Mouse (Mus musculus): ENCODE measurements around the gene Tacc2. TPM values are rescaled to one million over a fixed set of nuclear protein-coding genes. Genes with fewer than 3 reads are reported as not detected.
A peak's percentile ranks its signal among the peaks of the same experiment; 100 is the strongest.

Gene Tacc2
- polyA plus RNA-seq, 1 experiment from 2014 or later = 63.4 TPM

DNA sequence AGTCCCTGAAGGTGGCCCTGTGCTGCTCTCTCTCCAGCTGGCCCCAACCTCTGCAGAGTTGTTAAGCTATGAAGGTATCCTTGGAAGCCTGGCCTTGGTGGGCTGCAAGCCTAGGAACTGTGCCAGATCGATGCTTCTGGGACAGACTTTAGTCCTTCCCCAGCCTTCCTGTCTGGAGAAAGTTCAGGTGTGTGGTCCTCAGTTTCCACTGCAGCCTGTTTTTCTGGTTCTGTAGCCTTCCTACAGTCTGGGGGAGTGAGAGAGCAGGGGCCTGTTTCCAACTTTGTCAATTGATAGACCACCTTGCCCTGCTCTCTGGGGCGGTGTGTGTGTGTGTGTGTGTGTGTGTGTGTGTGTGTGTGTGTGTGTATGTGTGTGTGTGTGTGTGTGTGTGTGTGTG, 114.7 kb downstream of the Tacc2 start:
- Histone ChIP-seq H3K4me3 (ENCODE audit: low read depth, low read length) (no peak overlapping the region; the same call in 1 of the 2 replicates), H3K4me1 (ENCODE audit: control insufficient read depth, insufficient read depth, low read length) (peaks cover 31% of the 10 kb centered on the region), H3K27me3 (ENCODE audit: control insufficient read depth, insufficient read depth, low read length) (no peaks in the 10 kb centered on the region), H3K36me3 (ENCODE audit: control insufficient read depth, insufficient read depth, low read length) (no peaks in the 10 kb centered on the region), H3K27ac (ENCODE audit: low read depth, low read length) (peak overlapping the region; percentile 95), H3K4me2 (ENCODE audit: low read depth, low read length) (peak overlapping the region; percentile 49), H3K9me3 (ENCODE audit: control insufficient read depth, low read length) (no peaks in the 10 kb centered on the region), H3K9ac (replicated peaks; ENCODE audit: low read depth, low read length) (no peak overlapping the region; the same call in 1 of the 2 replicates)
- ATAC-seq (ENCODE audit: low read depth) = no peak
- WGBS = 54% methylated on average over 2 of the region's 2 CpGs

DNA sequence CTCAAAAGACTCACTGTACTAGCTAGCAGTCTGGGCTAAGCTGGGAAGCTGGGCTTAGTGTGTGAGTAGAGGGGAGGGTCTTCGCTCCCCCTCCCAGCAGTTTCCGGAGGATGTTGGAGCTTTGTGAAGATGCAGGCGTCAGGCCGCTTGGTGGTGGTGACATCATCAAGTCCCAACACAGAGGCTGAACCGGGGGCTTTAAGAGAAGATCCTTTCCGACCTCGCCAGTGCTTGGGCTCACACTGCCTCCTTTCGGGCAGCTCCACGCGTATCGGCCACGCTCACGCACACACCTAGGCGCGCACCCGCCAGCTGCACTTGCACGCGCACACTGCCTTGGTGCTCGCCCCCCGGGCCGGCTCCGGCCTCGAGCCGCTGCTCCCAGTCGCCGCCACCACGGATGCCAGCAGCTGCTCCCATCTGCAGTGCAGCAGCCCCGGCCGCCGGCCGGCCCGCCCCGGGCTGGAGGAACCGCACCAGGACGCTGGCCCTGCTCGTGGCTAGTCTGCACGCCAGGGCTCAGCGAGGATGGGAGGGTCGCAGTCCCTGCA, 115.2 kb downstream of the Tacc2 start:
- Histone ChIP-seq H3K4me3 (ENCODE audit: low read depth, low read length) (peak overlapping the region; percentile 63), H3K9me3 (ENCODE audit: control insufficient read depth, low read length) (no peaks in the 10 kb centered on the region), H3K9ac (replicated peaks; ENCODE audit: low read depth, low read length) (peak overlapping the region; percentile 86), H3K36me3 (ENCODE audit: control insufficient read depth, insufficient read depth, low read length) (no peaks in the 10 kb centered on the region), H3K27me3 (ENCODE audit: control insufficient read depth, insufficient read depth, low read length) (no peaks in the 10 kb centered on the region), H3K4me2 (ENCODE audit: low read depth, low read length) (peak overlapping the region; percentile 49), H3K27ac (ENCODE audit: low read depth, low read length) (peak overlapping the region; percentile 95), H3K4me1 (ENCODE audit: control insufficient read depth, insufficient read depth, low read length) (peaks cover 35% of the 10 kb centered on the region)
- under 1% methylated on average over 39 of the region's 39 CpGs for WGBS
- ATAC-seq (ENCODE audit: low read depth) = peak; percentile 90

DNA sequence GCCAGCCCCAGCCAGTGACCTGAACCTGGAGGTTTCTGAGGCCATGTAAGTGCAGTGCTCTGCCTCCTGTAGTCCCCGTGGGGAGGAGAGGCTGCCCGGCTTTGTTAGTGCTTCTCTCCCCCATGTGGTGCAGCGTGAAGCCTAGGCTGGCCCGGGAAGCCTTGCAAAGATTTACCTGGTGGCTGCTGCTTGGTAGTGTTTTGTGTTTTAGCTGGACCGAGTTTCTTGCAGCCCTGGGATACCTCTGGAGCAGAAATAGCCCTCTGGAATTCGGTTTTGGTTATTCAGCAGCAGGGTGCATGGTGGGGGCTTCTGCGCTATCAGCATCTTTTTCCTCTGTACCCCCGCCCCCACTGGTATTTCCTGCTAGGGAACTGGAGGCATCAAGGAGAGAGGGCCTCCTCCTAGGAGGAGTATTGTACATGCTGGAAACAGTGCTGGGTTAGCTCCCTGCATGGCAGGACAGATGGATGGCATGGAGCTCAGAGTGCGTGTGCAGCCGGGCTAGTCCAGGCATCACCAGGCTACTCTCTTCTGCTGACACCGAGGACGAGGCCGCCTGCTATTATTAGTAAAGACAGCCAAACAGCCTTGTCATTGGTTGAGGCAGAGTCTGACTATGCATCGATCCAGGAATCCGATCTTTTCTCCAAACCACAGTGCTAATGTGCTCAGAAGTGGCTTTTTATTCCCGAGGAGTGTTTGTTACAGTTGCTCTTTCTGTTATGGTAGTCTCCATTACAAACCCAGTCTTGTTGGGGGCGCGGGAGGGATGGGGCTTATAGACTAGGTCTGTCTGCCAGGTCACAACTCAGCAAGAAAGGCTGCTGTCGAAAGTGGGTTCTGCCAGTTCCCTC, 115.9 kb downstream of the Tacc2 start:
- Histone ChIP-seq H3K9ac (replicated peaks; ENCODE audit: low read depth, low read length) (peak overlapping the region; percentile 86), H3K9me3 (ENCODE audit: control insufficient read depth, low read length) (no peaks in the 10 kb centered on the region), H3K27ac (ENCODE audit: low read depth, low read length) (peak overlapping the region; percentile 95), H3K36me3 (ENCODE audit: control insufficient read depth, insufficient read depth, low read length) (no peaks in the 10 kb centered on the region), H3K27me3 (ENCODE audit: control insufficient read depth, insufficient read depth, low read length) (no peaks in the 10 kb centered on the region), H3K4me1 (ENCODE audit: control insufficient read depth, insufficient read depth, low read length) (peaks cover 35% of the 10 kb centered on the region), H3K4me3 (ENCODE audit: low read depth, low read length) (peak overlapping the region; percentile 63), H3K4me2 (ENCODE audit: low read depth, low read length) (peak overlapping the region; percentile 49)
- WGBS = 1% methylated on average over 19 of the region's 19 CpGs
- peak; percentile 74 for ATAC-seq (ENCODE audit: low read depth)

DNA sequence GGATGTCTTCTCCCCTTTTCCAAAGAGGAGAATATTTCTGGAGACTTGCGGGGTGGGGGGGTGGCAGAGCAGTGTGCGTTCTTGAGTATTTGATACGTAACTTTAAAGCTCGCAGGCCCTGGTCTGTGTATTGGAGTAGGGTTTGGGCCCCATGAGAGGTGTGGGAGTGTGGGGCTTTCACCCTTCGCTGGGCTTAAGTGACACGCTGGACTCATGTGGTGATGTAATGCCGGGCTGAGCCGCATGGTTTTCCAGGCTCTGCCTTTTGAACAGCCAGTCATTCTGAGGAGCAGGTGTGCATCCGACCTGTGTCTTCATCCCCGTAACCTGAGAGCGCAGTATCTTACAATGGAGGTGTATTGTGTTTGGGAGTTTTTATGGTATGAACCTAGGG, 116.6 kb downstream of the Tacc2 start:
- peak; percentile 26; the same call in 1 of the 2 replicates for ATAC-seq (ENCODE audit: low read depth)
- Histone ChIP-seq H3K4me2 (ENCODE audit: low read depth, low read length) (peak overlapping the region; percentile 49), H3K9me3 (ENCODE audit: control insufficient read depth, low read length) (no peaks in the 10 kb centered on the region), H3K27me3 (ENCODE audit: control insufficient read depth, insufficient read depth, low read length) (no peaks in the 10 kb centered on the region), H3K4me1 (ENCODE audit: control insufficient read depth, insufficient read depth, low read length) (peaks cover 35% of the 10 kb centered on the region), H3K9ac (replicated peaks; ENCODE audit: low read depth, low read length) (peak overlapping the region; percentile 86), H3K4me3 (ENCODE audit: low read depth, low read length) (peak overlapping the region; percentile 63), H3K27ac (ENCODE audit: low read depth, low read length) (peak overlapping the region; percentile 95), H3K36me3 (ENCODE audit: control insufficient read depth, insufficient read depth, low read length) (no peaks in the 10 kb centered on the region)
- WGBS = 18% methylated on average over 11 of the region's 11 CpGs

DNA sequence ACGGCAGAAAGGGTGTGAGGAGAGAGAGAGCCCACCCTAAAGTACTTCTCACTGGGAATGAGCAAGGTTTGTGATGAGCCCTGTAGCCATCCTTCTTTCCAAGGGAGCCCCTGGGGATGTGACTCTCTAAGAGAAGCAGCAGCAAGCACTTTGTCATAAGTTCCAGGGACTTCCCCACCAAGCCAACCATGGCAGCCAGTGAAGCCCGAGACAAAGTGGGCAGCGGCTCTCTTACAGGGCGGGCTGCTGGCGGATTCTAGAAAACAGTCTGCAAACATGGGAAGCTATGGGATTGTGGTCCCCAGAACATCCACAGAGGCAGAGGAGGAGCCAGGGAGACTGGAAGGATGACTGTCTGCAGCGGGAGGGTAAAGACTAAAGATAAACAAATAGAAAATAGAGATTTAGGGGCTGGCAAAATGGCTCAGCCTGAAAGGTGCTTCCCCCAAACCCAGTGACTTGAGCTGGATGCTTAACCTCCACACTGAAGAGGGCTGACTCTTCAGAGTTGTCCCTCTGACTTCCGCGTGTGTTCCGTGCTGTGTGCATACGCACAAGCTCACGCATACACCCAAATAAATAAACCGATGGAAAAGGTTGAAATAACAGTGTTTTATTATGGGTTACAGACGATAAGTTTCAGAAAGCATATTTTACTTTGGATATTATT, 118.6 kb downstream of the Tacc2 start:
- Histone ChIP-seq H3K27me3 (ENCODE audit: control insufficient read depth, insufficient read depth, low read length) (no peaks in the 10 kb centered on the region), H3K9me3 (ENCODE audit: control insufficient read depth, low read length) (no peaks in the 10 kb centered on the region), H3K9ac (replicated peaks; ENCODE audit: low read depth, low read length) (0 out of 2 replicates have a peak overlapping the region, but pooled peaks have one; percentile 21), H3K27ac (ENCODE audit: low read depth, low read length) (no peak overlapping the region), H3K4me3 (ENCODE audit: low read depth, low read length) (no peak overlapping the region; the same call in 1 of the 2 replicates), H3K4me1 (ENCODE audit: control insufficient read depth, insufficient read depth, low read length) (peaks cover 35% of the 10 kb centered on the region), H3K36me3 (ENCODE audit: control insufficient read depth, insufficient read depth, low read length) (no peaks in the 10 kb centered on the region), H3K4me2 (ENCODE audit: low read depth, low read length) (peak overlapping the region; percentile 49)
- WGBS = 71% methylated on average over 13 of the region's 13 CpGs
- no peak for ATAC-seq (ENCODE audit: low read depth)

DNA sequence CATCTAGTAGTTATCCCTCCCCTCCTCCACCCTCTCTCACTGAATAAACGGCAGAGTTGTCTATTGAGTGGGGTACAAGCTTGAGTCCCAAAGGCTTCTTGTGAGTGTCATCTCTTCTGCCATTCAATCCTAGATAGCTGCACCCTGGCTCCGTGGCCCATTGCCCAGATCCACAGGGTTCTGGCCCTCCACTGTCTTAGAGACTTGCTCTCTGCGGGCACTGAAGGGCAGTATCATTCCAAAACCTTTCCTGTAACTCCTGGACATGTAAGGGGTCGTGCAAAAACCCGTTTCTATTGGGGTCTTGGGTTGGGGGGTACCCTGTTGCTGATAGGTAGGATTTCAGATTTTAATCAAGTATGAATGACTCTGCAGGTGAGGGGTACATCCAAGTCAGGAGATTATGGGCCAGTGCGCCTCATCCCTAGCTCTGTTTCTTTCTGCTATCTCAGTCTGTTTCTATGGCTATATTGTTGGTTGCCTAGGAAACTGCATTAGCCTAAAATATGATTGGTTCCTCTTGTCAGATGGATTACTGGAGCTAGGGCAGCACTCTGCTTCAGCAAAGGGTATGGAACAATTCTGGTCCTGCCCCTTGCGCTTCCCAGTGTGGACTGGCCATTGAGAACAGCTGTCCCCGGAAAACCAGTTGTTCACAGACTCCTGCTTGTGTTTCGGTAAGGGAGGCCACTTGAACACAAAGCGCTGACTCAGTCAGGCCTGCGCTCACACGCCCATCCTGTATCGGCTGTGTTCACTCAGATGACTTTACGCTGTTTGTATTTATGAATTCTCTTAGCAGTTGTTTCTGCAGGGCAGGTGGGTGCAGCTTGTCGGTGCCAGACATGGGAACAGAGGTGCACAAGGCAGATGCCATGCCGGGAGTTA, 119.4 kb downstream of the Tacc2 start:
- H3K4me3 ChIP-seq (ENCODE audit: low read depth, low read length) = no peak overlapping the region
- H3K9me3 ChIP-seq (ENCODE audit: control insufficient read depth, low read length) = no peaks in the 10 kb centered on the region
- no peak for ATAC-seq (ENCODE audit: low read depth)
- peaks cover 34% of the 10 kb centered on the region for H3K4me1 ChIP-seq (ENCODE audit: control insufficient read depth, insufficient read depth, low read length)
- no peaks in the 10 kb centered on the region for H3K36me3 ChIP-seq (ENCODE audit: control insufficient read depth, insufficient read depth, low read length)
- no peak overlapping the region for H3K27ac ChIP-seq (ENCODE audit: low read depth, low read length)
- 0 out of 2 replicates have a peak overlapping the region, but pooled peaks have one; percentile 4 for H3K4me2 ChIP-seq (ENCODE audit: low read depth, low read length)
- no peaks in the 10 kb centered on the region for H3K27me3 ChIP-seq (ENCODE audit: control insufficient read depth, insufficient read depth, low read length)
- H3K9ac ChIP-seq (replicated peaks; ENCODE audit: low read depth, low read length) = no peak overlapping the region
- WGBS = 70% methylated on average over 16 of the region's 16 CpGs

DNA sequence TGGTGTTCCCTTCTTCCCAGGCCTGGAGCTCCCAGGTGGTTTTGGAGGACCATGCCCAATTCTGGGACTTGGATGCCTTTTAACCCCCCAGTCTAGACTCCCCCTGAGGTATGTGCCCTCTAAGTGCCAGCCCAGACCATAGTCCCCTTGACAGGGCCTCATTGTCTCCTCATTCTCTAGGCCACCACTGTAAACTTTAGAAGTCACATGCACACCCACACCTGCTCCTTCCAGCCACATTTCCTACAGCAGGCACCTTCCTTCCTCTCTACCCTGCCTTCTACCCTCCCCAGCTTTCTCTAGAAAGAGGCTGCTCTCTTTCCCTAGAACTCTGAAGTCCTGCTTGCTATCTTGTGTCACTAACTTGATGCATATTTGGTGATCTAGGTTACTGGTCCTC, 121.2 kb downstream of the Tacc2 start:
- Histone ChIP-seq H3K9me3 (ENCODE audit: control insufficient read depth, low read length) (no peaks in the 10 kb centered on the region), H3K9ac (replicated peaks; ENCODE audit: low read depth, low read length) (no peak overlapping the region), H3K4me3 (ENCODE audit: low read depth, low read length) (no peak overlapping the region), H3K4me2 (ENCODE audit: low read depth, low read length) (no peak overlapping the region), H3K27ac (ENCODE audit: low read depth, low read length) (no peak overlapping the region), H3K4me1 (ENCODE audit: control insufficient read depth, insufficient read depth, low read length) (peaks cover 30% of the 10 kb centered on the region), H3K27me3 (ENCODE audit: control insufficient read depth, insufficient read depth, low read length) (no peaks in the 10 kb centered on the region), H3K36me3 (ENCODE audit: control insufficient read depth, insufficient read depth, low read length) (no peaks in the 10 kb centered on the region)
- no peak for ATAC-seq (ENCODE audit: low read depth)

DNA sequence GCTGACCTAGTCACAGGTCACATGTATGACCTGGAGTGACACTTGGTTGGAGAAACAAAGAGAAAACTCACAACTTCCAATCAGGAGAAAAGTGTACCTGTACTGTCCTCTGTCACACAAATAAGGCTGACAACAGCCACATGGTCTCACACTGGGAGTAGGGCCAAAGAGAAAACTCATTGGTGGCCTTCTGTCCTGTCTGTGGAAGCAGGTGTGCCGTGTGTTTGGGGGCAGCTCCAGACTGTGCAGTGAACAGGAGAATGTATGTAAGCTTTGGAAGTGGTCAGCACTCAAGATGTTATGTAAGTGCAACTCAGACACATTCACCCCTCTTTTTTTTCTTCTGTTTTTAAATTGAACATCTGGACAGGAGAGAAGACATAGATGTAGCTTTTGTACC, 124.1 kb downstream of the Tacc2 start:
- no peaks in the 10 kb centered on the region for H3K9me3 ChIP-seq (ENCODE audit: control insufficient read depth, low read length)
- WGBS = 75% methylated on average over 1 of the region's 1 CpGs
- H3K27me3 ChIP-seq (ENCODE audit: control insufficient read depth, insufficient read depth, low read length) = no peaks in the 10 kb centered on the region
- ATAC-seq (ENCODE audit: low read depth) = no peak
- H3K9ac ChIP-seq (replicated peaks; ENCODE audit: low read depth, low read length) = no peak overlapping the region
- no peak overlapping the region for H3K4me2 ChIP-seq (ENCODE audit: low read depth, low read length)
- no peaks in the 10 kb centered on the region for H3K36me3 ChIP-seq (ENCODE audit: control insufficient read depth, insufficient read depth, low read length)
- H3K4me3 ChIP-seq (ENCODE audit: low read depth, low read length) = no peak overlapping the region
- H3K4me1 ChIP-seq (ENCODE audit: control insufficient read depth, insufficient read depth, low read length) = peaks cover 10% of the 10 kb centered on the region
- H3K27ac ChIP-seq (ENCODE audit: low read depth, low read length) = no peak overlapping the region

All from neural tube, embryonic 14.5 days (tissue).